Mouse (Mus musculus) stomach, embryonic 14.5 days (tissue): ENCODE measurements around the gene Gm9745. TPM values are rescaled to one million over a fixed set of nuclear protein-coding genes. Genes with fewer than 3 reads are reported as not detected.
A peak's percentile ranks its signal among the peaks of the same experiment; 100 is the strongest.
"Not testable (repeated sequence)": the region's sequence is repeated elsewhere in the genome, so short reads cannot be mapped to it uniquely, and the experiment has no call there.

Experiments used
- ATAC-seq: fragments of 200-750 bp; cut with Nextera tagmentation; 2 replicates; pipeline ENCODE4 v1.8.0; 2017; ENCODE audit warnings: low read depth, moderate TSS enrichment; ENCODE audit not compliant: insufficient number of reproducible peaks, insufficient read depth, low FRiP score
- H3K27ac ChIP-seq: fragments of 300-500 bp; sonication (generic); 2 replicates; pipeline ENCODE4 v1.5.1; 2014; ENCODE audit warnings: mild to moderate bottlenecking, low read length, moderate library complexity, mixed read lengths
- H3K27me3 ChIP-seq: fragments of 300-500 bp; sonication (generic); 2 replicates; pipeline ENCODE4 v1.6.1; 2014; ENCODE audit warnings: low read length, control low read depth, mixed read lengths; ENCODE audit not compliant: control insufficient read depth, insufficient read depth
- H3K36me3 ChIP-seq: fragments of 300-500 bp; sonication (generic); 2 replicates; pipeline ENCODE4 v1.6.1; 2014; ENCODE audit warnings: mild to moderate bottlenecking, control low read depth, low read length, moderate library complexity, mixed read lengths; ENCODE audit not compliant: control insufficient read depth, insufficient read depth
- H3K4me1 ChIP-seq: fragments of 300-500 bp; sonication (generic); 2 replicates; pipeline ENCODE4 v1.6.1; 2014; ENCODE audit warnings: low read length, control low read depth, mixed read lengths; ENCODE audit not compliant: control insufficient read depth, insufficient read depth
- H3K4me2 ChIP-seq: fragments of 300-500 bp; sonication (generic); replicated peaks from 2 replicates; pipeline ENCODE4 v1.6.1; 2014; ENCODE audit warnings: low read depth, low read length, control low read depth
- H3K4me3 ChIP-seq: fragments of 300-500 bp; sonication (generic); 2 replicates; pipeline ENCODE4 v1.5.1; 2014; ENCODE audit warnings: low read depth, low read length, control low read depth
- H3K9ac ChIP-seq: fragments of 300-500 bp; sonication (generic); replicated peaks from 2 replicates; pipeline ENCODE4 v1.6.1; 2014; ENCODE audit warnings: low read depth, mild to moderate bottlenecking, control low read depth, low read length, moderate library complexity, mixed read lengths
- H3K9me3 ChIP-seq: fragments of 300-500 bp; sonication (generic); 2 replicates; pipeline ENCODE4 v1.6.1; 2016; ENCODE audit warnings: low read depth, low read length, control low read depth; ENCODE audit not compliant: control insufficient read depth
- WGBS: fragments of 180-500 bp; shearing (Covaris S2); extraction: QIAGEN DNeasy Blood & Tissue Kit; methylation state at CpG from one replicate; pipeline ENCODE4 v1.1.7; 2014; 5-methylcytosine and 5-hydroxymethylcytosine counted together
- polyA plus RNA-seq: library from polyadenylated mRNA; unstranded; fragments of >200 nt; fragmentation: Nextera tagmentation; extraction: Ambion mirVana; gene quantifications from 2 replicates; pipeline ENCODE4 v1.2.1, GENCODE M21; 2014

Gm9745 gene
- not detected in 2 replicates for polyA plus RNA-seq

- not testable (repeated sequence) for ATAC-seq, H3K9me3 ChIP-seq, H3K36me3 ChIP-seq, H3K4me3 ChIP-seq, H3K27ac ChIP-seq, H3K27me3 ChIP-seq, H3K4me2 ChIP-seq, H3K4me1 ChIP-seq, H3K9ac ChIP-seq
These were observed at the start of gene Gm9745 for GRCm38 (mm10) chr13:8948131-8948530. Gene Gm9745 (minus strand): TSS chr13:8948231.

GRCm38 (mm10) chr13:8997221-8997620 is 49.2 kb upstream of the Gm9745 start:
- H3K9ac ChIP-seq, H3K4me2 ChIP-seq, H3K9me3 ChIP-seq, H3K27ac ChIP-seq, H3K27me3 ChIP-seq, H3K36me3 ChIP-seq, H3K4me1 ChIP-seq, ATAC-seq, H3K4me3 ChIP-seq: not testable (repeated sequence)
- WGBS = 72% methylated on average over 5 of the region's 5 CpGs

GRCm38 (mm10) chr13:8995990-8996786 is 48.2 kb upstream of the Gm9745 start, which contains the start of gene Gtpbp4:
Gene Gtpbp4 (minus strand): TSS chr13:8996083.
- peak within 1 kb of the TSS; percentile 66 for H3K4me2 ChIP-seq
- ATAC-seq = peak; percentile 98
- peak within 1 kb of the TSS; percentile 66; the same call in 1 of the 2 replicates for H3K27ac ChIP-seq
- H3K9me3 ChIP-seq = no peaks in the 10 kb centered on the region
- peak within 1 kb of the TSS; percentile 75 for H3K9ac ChIP-seq
- H3K4me3 ChIP-seq = peak within 1 kb of the TSS; percentile 87
- WGBS = under 1% methylated on average over 51 of the region's 51 CpGs
- H3K27me3 ChIP-seq = no peaks in the 10 kb centered on the region
- 0 out of 2 replicates have a peak, but pooled peaks cover 2% of the 10 kb centered on the region for H3K4me1 ChIP-seq
- peaks cover 4% of the 10 kb centered on the region; the same call in 1 of the 2 replicates for H3K36me3 ChIP-seq

- H3K4me3 ChIP-seq = peak overlapping the region; percentile 87
- H3K9ac ChIP-seq = peak overlapping the region; percentile 75
- H3K4me1 ChIP-seq = 0 out of 2 replicates have a peak, but pooled peaks cover 2% of the 10 kb centered on the region
- no peaks in the 10 kb centered on the region for H3K27me3 ChIP-seq
- H3K9me3 ChIP-seq = no peaks in the 10 kb centered on the region
- peaks cover 9% of the 10 kb centered on the region; the same call in 1 of the 2 replicates for H3K36me3 ChIP-seq
- WGBS = 3% methylated on average over 33 of the region's 33 CpGs
- ATAC-seq = peak; percentile 61; the same call in 1 of the 2 replicates
- H3K27ac ChIP-seq = no peak overlapping the region
- peak overlapping the region; percentile 66 for H3K4me2 ChIP-seq
These were observed 47.3 kb upstream of the Gm9745 start for GRCm38 (mm10) chr13:8995159-8995989.

GRCm38 (mm10) chr13:8992231-8992630 is 44.2 kb upstream of the Gm9745 start:
- H3K27me3 ChIP-seq = no peaks in the 10 kb centered on the region
- ATAC-seq = no peak
- H3K27ac ChIP-seq = no peak overlapping the region
- H3K4me2 ChIP-seq = no peak overlapping the region
- H3K36me3 ChIP-seq = peaks cover 27% of the 10 kb centered on the region
- WGBS = 94% methylated on average over 6 of the region's 6 CpGs
- H3K9ac ChIP-seq = no peak overlapping the region
- no peaks in the 10 kb centered on the region for H3K9me3 ChIP-seq
- H3K4me1 ChIP-seq = 0 out of 2 replicates have a peak, but pooled peaks cover 2% of the 10 kb centered on the region
- no peak overlapping the region for H3K4me3 ChIP-seq

- H3K4me1 ChIP-seq = no peaks in the 10 kb centered on the region
- H3K9me3 ChIP-seq = no peaks in the 10 kb centered on the region
- no peak for ATAC-seq
- no peak overlapping the region for H3K27ac ChIP-seq
- H3K4me2 ChIP-seq = no peak overlapping the region
- peaks cover 67% of the 10 kb centered on the region for H3K36me3 ChIP-seq
- no peak overlapping the region for H3K4me3 ChIP-seq
- WGBS = 96% methylated on average over 3 of the region's 3 CpGs
- H3K27me3 ChIP-seq = no peaks in the 10 kb centered on the region
- no peak overlapping the region for H3K9ac ChIP-seq
These were observed 24.9 kb upstream of the Gm9745 start for GRCm38 (mm10) chr13:8972972-8973371.

- Histone ChIP-seq H3K27ac (no peak overlapping the region), H3K9me3 (no peaks in the 10 kb centered on the region), H3K27me3 (no peaks in the 10 kb centered on the region), H3K4me1 (no peaks in the 10 kb centered on the region), H3K4me3 (no peak overlapping the region), H3K36me3 (peaks cover 66% of the 10 kb centered on the region), H3K9ac (no peak overlapping the region), H3K4me2 (no peak overlapping the region)
- no peak for ATAC-seq
These were observed 24.3 kb upstream of the Gm9745 start for GRCm38 (mm10) chr13:8972369-8972768.

- H3K4me2 ChIP-seq = no peak overlapping the region
- H3K9ac ChIP-seq = no peak overlapping the region
- no peaks in the 10 kb centered on the region for H3K27me3 ChIP-seq
- H3K4me1 ChIP-seq = no peaks in the 10 kb centered on the region
- no peak overlapping the region for H3K4me3 ChIP-seq
- WGBS = 95% methylated on average over 8 of the region's 8 CpGs
- H3K27ac ChIP-seq = no peak overlapping the region
- no peak for ATAC-seq
- H3K36me3 ChIP-seq = peaks cover 22% of the 10 kb centered on the region
- no peaks in the 10 kb centered on the region for H3K9me3 ChIP-seq
These were observed 19.7 kb upstream of the Gm9745 start for GRCm38 (mm10) chr13:8967742-8968141.
